Mouse (Mus musculus) urinary bladder, postnatal 14 days (tissue): ENCODE results near the gene Tas2r139.
"Not testable (repeated sequence)": the region's sequence is repeated elsewhere in the genome, so short reads cannot be mapped to it uniquely, and the experiment has no call there.

Experiments
- DNase-seq: peaks from one replicate; pipeline ENCODE4 v3.0.0; 2021; ENCODE audit warnings: low spot score

Gene Tas2r139

DNA sequence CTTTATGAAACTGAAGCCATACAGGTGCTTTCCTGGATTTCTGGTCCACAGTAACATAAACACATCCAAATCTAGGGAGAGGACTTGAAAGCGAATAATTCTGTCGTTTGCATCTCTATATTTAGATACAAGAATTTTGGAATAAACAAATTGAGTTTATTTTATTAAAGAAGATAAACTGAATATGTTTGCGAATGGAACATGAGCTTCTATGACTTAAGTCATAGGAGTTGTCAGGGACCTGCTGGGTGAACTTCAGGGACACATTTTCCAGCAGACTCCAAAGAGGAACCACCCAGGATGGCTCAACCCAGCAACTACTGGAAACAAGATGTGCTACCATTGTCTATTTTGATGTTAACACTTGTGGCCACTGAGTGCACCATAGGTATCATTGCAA is at the start of gene Tas2r139:
TSS of gene Tas2r139 (plus strand) at position 301 of the 400 bp plus-strand sequence.
- no peak for DNase-seq

DNA sequence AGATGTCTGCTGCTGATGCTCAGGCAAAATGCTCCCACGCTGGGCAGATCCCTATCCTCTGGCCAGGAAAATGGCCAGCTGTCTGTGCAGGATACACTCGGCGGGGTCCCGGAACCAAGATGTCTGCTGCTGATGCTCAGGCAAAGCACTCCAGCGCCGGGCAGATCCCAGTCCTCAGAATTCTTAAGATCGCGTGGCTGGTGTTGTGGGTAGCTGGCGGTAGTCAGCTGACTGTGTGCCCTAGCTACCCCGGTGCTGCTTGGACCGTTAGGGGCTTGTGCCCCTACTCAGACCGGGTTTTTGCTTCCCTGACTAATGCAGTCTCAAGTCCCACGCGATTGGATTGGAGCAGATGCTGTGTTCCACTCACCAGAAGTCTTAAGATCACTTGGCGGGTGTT is 10.4 kb downstream of the Tas2r139 start:
- not testable (repeated sequence) for DNase-seq

DNA sequence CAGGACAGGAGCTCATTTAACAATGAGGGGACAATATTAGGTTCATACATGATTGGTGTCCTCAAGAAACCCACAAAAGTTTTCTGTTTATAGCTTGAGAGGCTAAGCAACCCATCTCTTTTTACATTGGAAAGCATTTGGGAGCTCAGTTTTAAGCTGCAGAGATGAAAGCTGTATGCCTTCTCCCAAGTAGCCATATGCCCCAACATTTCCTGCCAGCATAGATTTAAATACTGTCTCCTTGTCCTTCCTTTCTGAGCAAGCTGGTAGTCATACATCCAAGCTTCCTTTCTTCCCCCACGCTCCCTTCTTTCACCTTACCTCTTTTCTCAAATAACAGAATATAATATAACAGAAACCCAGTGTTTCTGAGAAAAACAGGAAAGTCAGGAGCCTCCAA is 41.7 kb downstream of the Tas2r139 start:
- no peak for DNase-seq

DNA sequence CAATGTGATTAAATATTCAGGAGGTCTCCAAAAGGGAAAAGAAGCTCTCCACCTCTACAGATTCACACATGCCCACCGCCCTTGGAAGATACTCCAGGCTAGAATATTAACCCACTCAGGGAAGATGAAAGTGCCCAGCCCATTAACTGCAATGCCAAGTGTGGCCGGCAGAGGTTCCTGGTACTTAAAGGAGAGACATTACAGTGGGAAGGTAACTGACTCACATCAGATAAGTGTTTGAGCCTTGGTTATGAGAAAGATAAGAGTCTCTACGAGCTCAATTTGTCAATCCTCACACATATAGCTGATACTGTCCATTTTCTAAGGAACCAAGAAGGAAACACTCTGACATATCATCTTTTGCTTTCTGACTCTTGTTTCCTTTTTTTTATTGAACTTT is 45.5 kb downstream of the Tas2r139 start:
- DNase-seq: no peak
